Mouse (Mus musculus): ENCODE results near the gene Tnfsf9.
"Not testable (repeated sequence)": the region's sequence is repeated elsewhere in the genome, so short reads cannot be mapped to it uniquely, and the experiment has no call there.

Tnfsf9 gene

DNA sequence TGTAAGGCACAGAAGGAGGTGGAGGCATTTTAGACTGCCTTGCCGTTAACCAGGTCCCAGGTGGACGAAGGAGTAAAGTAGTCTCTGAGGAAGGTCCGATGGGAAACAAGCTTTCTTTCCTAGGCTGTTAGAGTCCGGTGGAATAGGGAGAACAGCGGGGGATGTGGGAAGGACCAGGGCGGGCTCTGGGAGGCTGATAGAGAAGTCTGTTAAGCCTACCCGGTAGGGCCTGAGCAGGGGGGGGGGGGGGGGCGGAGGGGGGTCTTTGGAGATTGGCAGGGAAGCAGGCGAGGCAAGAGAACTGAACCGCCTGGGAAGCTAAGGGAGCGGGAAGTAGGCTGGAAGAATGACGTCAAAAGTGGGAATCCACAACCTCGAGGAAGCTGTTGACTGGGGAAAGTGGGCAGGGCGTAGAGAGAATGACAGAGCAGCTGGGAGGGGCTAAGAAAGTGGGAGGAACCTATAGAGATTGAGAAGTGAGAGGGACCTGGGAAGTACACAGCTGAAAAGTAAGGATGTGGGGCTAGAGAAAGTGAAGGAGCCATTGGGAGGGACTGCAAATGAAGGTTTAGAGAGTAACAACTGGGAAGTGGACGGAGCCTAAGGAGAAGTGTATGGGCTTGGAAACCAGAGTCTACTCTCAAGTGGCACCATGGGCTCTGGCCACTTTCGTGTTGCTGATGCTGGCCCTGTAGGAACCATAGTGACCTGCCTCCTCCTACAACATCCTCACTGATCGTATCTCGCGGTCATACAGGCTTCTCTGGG, 9.1 kb upstream of the Tnfsf9 start:
- no peak for DNase-seq (ENCODE audit: low spot score)

GRCm38 (mm10) chr17:57096623-57096920, 8.6 kb upstream of the Tnfsf9 start:
- peak; percentile 90 for DNase-seq (ENCODE audit: low spot score)

- no peak for DNase-seq (ENCODE audit: low spot score)
Observed at GRCm38 (mm10) chr17:57098321-57098720, 6.8 kb upstream of the Tnfsf9 start.

GRCm38 (mm10) chr17:57099629-57100325, 5.3 kb upstream of the Tnfsf9 start:
- no peak for DNase-seq (ENCODE audit: low spot score)

DNA sequence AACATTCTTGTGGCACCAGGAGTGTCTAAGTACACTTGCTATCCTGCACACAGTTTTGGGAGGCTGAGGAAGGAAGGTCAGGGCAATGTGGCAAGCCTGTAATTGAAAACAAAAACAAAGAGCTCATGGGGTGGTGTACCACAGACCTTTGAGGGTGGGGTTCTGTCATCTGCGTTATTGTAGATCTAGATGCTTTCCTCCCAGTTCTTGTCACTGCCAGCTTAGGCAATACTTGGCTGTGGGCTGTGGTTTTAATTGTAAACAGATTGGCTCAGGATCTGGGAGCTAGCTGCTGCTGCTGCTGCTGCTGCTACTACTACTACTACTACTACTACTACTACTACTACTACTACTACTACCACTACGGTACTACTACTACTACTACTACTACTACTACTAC, 2.8 kb upstream of the Tnfsf9 start:
- DNase-seq (ENCODE audit: low spot score), result no peak

DNA sequence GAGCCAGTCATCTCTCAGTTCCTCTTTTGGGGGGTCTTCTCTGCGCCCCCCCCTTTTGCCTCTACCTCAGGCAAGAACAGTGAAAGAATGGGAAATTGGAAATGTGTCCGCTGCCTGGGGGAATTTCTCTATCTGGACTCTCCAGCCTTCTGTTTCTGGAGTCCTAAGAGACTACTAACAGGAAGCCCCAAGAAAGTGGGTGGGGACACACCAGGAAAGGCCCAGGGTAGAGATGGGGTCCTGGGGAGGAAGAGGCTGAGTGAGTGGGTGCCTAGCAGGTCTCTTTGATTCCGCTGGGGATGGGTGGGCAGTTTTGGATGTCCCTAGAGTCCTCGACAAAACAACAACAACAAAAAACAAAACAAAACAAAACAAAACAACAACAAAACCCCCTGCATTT, 629 bp upstream of the Tnfsf9 start:
- DNase-seq (ENCODE audit: low spot score), result no peak

GRCm38 (mm10) chr17:57106035-57106368, 877 bp downstream of the Tnfsf9 start:
- DNase-seq (ENCODE audit: low spot score), result no peak

- no peak for DNase-seq (ENCODE audit: low spot score)
Observed at GRCm38 (mm10) chr17:57107064-57107463, 1.9 kb downstream of the Tnfsf9 start.

DNA sequence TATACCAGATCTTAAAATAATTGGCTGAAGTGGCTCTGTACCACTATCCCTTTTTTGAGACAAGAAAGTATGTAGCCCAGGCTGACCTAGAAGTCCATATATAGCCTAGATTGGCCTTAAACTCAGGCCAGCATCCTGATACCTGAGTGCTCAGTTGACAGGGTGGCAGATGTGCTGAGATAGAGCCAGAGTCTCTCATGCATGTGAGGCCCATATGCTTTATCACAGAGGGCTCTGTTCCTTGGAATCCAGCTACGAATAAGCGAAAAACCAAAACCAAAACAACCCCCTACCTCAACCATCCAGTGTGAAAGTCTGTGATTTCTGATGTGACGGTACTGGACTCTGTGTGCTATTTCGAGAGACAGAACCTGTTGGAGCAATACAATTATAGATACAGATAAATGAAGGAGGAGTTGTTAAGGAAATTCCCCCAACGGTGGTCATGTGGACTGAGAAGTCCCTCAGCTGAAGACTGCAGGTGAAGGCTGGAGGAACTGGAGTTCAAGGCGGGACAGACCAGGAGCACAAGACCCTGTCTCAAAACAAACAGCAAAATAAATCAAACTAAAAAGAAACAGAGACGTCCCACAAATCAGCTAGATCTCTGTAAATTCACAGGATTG, 3.0 kb downstream of the Tnfsf9 start:
- DNase-seq (ENCODE audit: low spot score), result no peak

- no peak for DNase-seq (ENCODE audit: low spot score)
Observed at GRCm38 (mm10) chr17:57108666-57109171, 3.6 kb downstream of the Tnfsf9 start.

- DNase-seq (ENCODE audit: low spot score), result no peak
Observed at GRCm38 (mm10) chr17:57110005-57110404, 4.9 kb downstream of the Tnfsf9 start.

- DNase-seq (ENCODE audit: low spot score), result peak; percentile 36
Observed at GRCm38 (mm10) chr17:57112768-57113474, 7.8 kb downstream of the Tnfsf9 start.

- DNase-seq (ENCODE audit: low spot score), result no peak
Observed at GRCm38 (mm10) chr17:57116801-57117200, 11.7 kb downstream of the Tnfsf9 start.

DNA sequence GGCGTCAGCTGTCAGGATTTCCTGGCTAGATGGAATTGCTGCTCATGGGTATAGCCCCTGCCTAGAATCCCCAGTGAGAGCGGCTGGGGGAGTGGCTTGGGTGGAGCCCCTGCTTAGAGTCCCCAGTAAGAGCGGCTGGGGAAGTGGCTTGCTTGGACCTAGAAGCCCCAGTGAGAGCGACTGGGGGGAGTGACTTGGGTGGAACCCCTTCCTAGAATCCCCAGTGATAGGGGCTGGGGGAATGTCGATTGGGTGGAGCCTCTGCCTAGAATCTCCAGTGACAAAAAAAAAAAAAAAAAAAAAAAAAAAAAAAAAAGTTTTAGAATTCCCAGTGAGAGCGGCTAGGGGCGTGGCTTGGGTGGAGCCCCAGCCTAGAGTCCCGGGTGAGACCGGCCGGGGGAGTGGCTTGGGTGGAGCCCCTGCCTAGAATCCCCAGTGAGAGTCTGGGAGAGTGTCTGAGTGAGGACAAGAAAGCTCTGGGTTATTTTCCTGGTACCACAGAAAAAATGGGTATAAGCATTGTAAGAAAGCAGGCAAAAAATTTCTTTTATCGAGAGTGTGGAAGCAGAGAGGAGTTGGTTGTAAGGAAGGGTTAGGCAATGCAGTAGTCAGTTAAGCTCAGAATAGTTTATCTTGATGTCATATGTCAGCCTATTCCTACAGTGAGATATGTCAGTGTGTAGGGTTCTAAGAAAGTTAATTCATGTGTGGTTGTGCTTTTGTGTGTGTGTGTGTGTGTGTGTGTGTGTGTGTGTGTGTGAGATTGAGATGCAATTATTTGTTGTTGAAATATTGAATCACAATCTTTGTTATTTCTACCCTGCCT, 13.6 kb downstream of the Tnfsf9 start:
- DNase-seq (ENCODE audit: low spot score), result no peak

GRCm38 (mm10) chr17:57121856-57122255, 16.7 kb downstream of the Tnfsf9 start:
- DNase-seq (ENCODE audit: low spot score), result no peak

GRCm38 (mm10) chr17:57123192-57124118, 18.3 kb downstream of the Tnfsf9 start:
- DNase-seq (ENCODE audit: low spot score), result no peak

DNA sequence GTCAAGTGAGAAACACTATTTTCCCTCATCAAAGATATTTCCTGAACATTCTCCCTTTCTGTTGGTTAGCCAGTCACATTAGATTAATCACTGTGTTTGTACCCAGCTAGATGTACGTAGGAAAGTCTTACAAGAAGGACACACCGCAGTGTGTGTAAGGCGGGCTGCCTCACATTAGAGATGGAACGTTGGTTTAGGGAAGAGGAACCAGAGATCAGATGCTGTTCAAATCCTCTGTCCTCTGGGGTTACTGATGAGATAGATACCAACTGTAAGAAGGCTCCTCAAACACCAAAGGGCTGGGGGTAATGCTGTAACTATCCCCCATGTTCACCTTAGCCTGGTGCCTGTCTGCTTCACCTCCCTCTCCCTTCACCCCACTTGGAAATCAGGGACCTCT, 19.7 kb downstream of the Tnfsf9 start:
- DNase-seq (ENCODE audit: low spot score), result no peak

GRCm38 (mm10) chr17:57125853-57126622, 20.9 kb downstream of the Tnfsf9 start:
- DNase-seq (ENCODE audit: low spot score), result no peak

- no peak for DNase-seq (ENCODE audit: low spot score)
Observed at GRCm38 (mm10) chr17:57131793-57132192, 26.7 kb downstream of the Tnfsf9 start.

- DNase-seq (ENCODE audit: low spot score), result not testable (repeated sequence)
Observed at GRCm38 (mm10) chr17:57134021-57134420, 28.9 kb downstream of the Tnfsf9 start.

Data from layer of hippocampus, adult 11-12 months (tissue).